Mouse (Mus musculus): ENCODE measurements around the gene Cenpl. TPM values are rescaled to one million over a fixed set of nuclear protein-coding genes. Genes with fewer than 3 reads are reported as not detected.

Gene Cenpl
- polyA plus RNA-seq, 1 experiment from 2014 or later: 38.8 TPM

DNA sequence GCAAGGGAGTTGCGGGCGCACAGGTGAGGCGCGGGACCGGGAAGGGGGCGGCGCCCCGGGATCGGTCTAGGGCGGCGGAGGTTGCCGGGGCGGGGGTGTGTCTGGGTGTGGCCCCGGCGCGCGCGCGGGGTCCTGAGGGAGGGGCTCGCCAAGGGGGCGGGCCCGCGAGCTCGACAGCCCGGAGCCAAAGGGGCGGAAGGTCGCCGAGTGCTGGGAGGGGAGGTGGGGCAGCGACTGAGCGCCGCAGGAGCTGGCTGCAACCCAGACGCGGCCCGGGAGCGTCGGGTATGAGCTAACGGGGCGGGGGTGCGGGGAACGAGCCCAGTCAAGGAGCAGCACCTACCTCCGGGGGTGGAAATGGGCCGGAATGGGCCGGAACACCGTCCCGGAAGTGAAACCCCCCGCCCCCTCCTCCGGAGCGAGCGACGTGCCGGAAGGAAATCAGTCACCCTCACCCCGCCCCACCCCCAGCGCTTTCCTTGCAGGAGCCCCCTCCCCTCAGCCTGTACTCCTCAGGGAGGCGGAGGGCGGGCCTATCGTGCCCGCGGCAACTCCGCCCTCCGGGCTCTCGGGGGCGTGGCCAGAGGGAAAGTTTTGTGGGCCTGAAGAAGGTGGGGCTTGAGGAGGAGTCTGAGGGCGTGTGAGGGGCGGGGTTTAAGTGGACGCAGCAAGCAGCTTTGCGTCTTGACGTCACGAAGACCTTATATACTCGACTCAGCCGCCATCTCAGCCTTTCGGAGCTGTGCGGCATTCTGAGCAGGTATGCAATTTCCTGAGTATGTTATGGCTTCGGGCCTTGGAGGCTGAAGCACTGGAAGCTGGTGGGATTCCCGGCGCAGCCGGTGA lies 35.9 kb upstream of the Cenpl start, which contains the start of gene Zbtb37:
Gene Zbtb37 (minus strand): TSS at position 415 of the 846 bp plus-strand sequence.
- H3K4me3 ChIP-seq (ENCODE audit: low read depth, low read length): peak within 1 kb of the TSS; percentile 62
- WGBS: 0% methylated on average over 39 of the region's 76 CpGs
- no peaks in the 10 kb centered on the region for H3K36me3 ChIP-seq (ENCODE audit: control insufficient read depth, insufficient read depth, low read length)
- ATAC-seq (ENCODE audit: low FRiP score) (peak; percentile 95), DNase-seq (ENCODE audit: low spot score) (peak; percentile 100)
- peak within 1 kb of the TSS; percentile 76 for H3K4me2 ChIP-seq (replicated peaks; ENCODE audit: low read depth, low read length)
- no peaks in the 10 kb centered on the region for H3K9me3 ChIP-seq (ENCODE audit: control insufficient read depth, low read length)
- no peaks in the 10 kb centered on the region for H3K27me3 ChIP-seq (ENCODE audit: control insufficient read depth, insufficient read depth, low read length)
- no peaks in the 10 kb centered on the region for H3K4me1 ChIP-seq (replicated peaks; ENCODE audit: control insufficient read depth, insufficient read depth, low read length)
- H3K9ac ChIP-seq (ENCODE audit: low read depth, low read length): peak within 1 kb of the TSS; percentile 91
- peak within 1 kb of the TSS; percentile 82 for H3K27ac ChIP-seq (ENCODE audit: low read depth, low read length)

DNA sequence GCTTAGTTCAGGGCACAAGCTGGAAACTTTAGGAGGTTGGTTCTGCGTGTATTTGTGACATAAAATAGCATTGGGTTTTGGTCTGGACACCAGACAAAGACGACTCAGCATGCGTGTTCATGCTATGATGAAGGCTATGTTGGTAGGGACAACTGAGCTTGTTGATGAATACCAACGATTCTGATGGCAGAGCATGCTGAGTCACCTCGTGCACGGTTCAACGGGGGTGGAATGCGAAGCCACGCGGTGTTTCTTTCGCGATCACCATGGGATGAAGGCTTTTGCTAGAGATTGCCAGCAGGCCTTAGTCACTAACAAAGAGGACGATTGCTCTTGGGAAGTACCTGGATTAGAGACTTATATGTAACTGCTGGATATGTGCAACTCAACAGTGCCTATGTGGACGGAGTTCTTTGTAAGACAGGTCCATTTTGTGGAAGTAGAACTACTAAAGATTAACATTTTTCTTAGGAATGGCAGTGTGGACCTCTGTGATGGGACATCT lies 35.2 kb upstream of the Cenpl start:
- Histone ChIP-seq H3K4me2 (replicated peaks; ENCODE audit: low read depth, low read length) (peak overlapping the region; percentile 76), H3K4me3 (ENCODE audit: low read depth, low read length) (peak overlapping the region; percentile 62), H3K9me3 (ENCODE audit: control insufficient read depth, low read length) (no peaks in the 10 kb centered on the region), H3K27ac (ENCODE audit: low read depth, low read length) (peak overlapping the region; percentile 82), H3K36me3 (ENCODE audit: control insufficient read depth, insufficient read depth, low read length) (no peaks in the 10 kb centered on the region), H3K27me3 (ENCODE audit: control insufficient read depth, insufficient read depth, low read length) (no peaks in the 10 kb centered on the region), H3K9ac (ENCODE audit: low read depth, low read length) (peak overlapping the region; percentile 91), H3K4me1 (replicated peaks; ENCODE audit: control insufficient read depth, insufficient read depth, low read length) (no peaks in the 10 kb centered on the region)
- DNase-seq (ENCODE audit: low spot score) (no peak), ATAC-seq (ENCODE audit: low FRiP score) (peak; percentile 40)
- under 1% methylated on average over 14 of the region's 14 CpGs for WGBS

DNA sequence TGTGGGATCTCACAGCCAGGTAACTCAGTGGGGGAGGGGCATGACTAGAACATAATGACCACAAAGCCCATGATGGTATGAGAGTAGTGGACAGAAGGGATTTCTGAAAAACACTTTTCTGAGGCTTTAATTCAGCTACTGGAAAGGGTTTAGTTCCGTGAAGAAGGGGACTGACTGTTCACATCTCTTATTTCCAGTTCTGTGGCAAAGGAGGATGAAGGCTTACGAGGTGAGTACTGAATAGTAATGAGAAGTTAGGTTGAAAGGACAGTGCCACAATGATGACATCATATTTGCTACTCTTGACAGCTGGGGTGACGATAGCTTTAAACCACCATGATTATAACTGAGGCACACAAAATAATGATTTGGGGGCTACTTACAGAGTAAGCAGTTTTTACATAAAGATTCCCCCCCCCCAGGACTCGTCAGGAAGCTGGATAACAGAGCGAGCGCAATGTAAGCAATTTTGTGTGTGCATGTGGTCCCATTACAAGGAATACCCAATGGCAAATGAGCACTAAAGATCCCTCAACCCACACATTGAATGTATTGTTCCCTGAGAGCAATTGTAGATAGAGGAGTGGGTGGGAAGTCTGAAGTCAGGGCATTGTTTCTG lies 34.6 kb upstream of the Cenpl start:
- H3K9ac ChIP-seq (ENCODE audit: low read depth, low read length): peak overlapping the region; percentile 91
- ATAC-seq (ENCODE audit: low FRiP score) (no peak), DNase-seq (ENCODE audit: low spot score) (peak; percentile 52)
- H3K27ac ChIP-seq (ENCODE audit: low read depth, low read length): peak overlapping the region; percentile 82
- peak overlapping the region; percentile 76 for H3K4me2 ChIP-seq (replicated peaks; ENCODE audit: low read depth, low read length)
- no peaks in the 10 kb centered on the region for H3K9me3 ChIP-seq (ENCODE audit: control insufficient read depth, low read length)
- H3K4me3 ChIP-seq (ENCODE audit: low read depth, low read length): peak overlapping the region; percentile 62
- no peaks in the 10 kb centered on the region for H3K36me3 ChIP-seq (ENCODE audit: control insufficient read depth, insufficient read depth, low read length)
- no peaks in the 10 kb centered on the region for H3K4me1 ChIP-seq (replicated peaks; ENCODE audit: control insufficient read depth, insufficient read depth, low read length)
- no peaks in the 10 kb centered on the region for H3K27me3 ChIP-seq (ENCODE audit: control insufficient read depth, insufficient read depth, low read length)
- 0% methylated on average over 6 of the region's 6 CpGs for WGBS

- Histone ChIP-seq H3K27ac (ENCODE audit: low read depth, low read length) (peak overlapping the region; percentile 82), H3K36me3 (ENCODE audit: control insufficient read depth, insufficient read depth, low read length) (no peaks in the 10 kb centered on the region), H3K9me3 (ENCODE audit: control insufficient read depth, low read length) (no peaks in the 10 kb centered on the region), H3K4me1 (replicated peaks; ENCODE audit: control insufficient read depth, insufficient read depth, low read length) (no peaks in the 10 kb centered on the region), H3K4me3 (ENCODE audit: low read depth, low read length) (peak overlapping the region; percentile 62), H3K27me3 (ENCODE audit: control insufficient read depth, insufficient read depth, low read length) (no peaks in the 10 kb centered on the region), H3K9ac (ENCODE audit: low read depth, low read length) (peak overlapping the region; percentile 91), H3K4me2 (replicated peaks; ENCODE audit: low read depth, low read length) (peak overlapping the region; percentile 76)
- no peak for ATAC-seq (ENCODE audit: low FRiP score)
- DNase-seq (ENCODE audit: low spot score): no peak
- whole genome bisulfite sequencing: 0% methylated on average over 5 of the region's 5 CpGs
Observed at GRCm38 (mm10) chr1:161036411-161036841, 34.1 kb upstream of the Cenpl start.

DNA sequence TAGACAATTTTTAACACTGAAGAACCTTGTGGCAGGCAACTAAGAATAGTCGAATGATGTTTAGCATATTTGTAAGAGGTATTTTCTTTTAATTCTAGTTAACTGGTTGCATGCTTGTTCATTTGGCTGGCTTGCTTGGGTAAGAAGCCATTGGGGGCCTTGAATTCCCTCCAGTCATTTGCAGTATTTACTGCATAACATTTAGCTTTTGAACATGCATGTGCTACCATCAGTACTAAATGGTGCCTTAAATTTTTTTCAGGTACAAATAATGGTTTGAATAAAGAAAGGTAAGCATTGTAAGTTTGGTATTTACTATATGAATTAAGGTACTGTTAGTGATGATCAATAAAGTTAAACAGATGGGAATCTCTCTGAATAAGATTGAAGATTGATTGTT lies 33.5 kb upstream of the Cenpl start:
- WGBS: 0% methylated on average over 1 of the region's 1 CpGs
- Histone ChIP-seq H3K27me3 (ENCODE audit: control insufficient read depth, insufficient read depth, low read length) (no peaks in the 10 kb centered on the region), H3K4me2 (replicated peaks; ENCODE audit: low read depth, low read length) (peak overlapping the region; percentile 76), H3K9ac (ENCODE audit: low read depth, low read length) (peak overlapping the region; percentile 91), H3K4me1 (replicated peaks; ENCODE audit: control insufficient read depth, insufficient read depth, low read length) (no peaks in the 10 kb centered on the region), H3K9me3 (ENCODE audit: control insufficient read depth, low read length) (no peaks in the 10 kb centered on the region), H3K36me3 (ENCODE audit: control insufficient read depth, insufficient read depth, low read length) (no peaks in the 10 kb centered on the region), H3K27ac (ENCODE audit: low read depth, low read length) (peak overlapping the region; percentile 82; the same call in 1 of the 2 replicates), H3K4me3 (ENCODE audit: low read depth, low read length) (peak overlapping the region; percentile 62)
- no peak for ATAC-seq (ENCODE audit: low FRiP score)
- DNase-seq (ENCODE audit: low spot score): peak; percentile 3

DNA sequence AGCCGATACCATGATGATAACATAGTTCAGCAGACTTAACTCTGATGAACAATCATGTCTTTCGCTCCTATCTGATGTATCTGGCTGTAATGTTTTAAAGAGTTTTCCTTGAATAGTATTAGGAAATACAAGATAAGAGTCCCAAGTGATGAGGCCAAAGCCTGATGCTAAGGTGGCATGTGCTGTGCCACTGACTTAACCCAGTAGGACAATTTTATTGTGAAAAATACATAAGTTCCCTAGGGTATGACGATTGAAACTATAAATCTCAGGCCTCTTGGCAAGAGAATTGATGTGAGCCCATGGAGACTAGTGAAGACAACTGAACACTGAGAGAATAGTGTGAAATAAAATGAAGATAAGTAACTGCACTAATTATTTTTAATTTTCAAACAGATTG lies 32.9 kb upstream of the Cenpl start:
- no peaks in the 10 kb centered on the region for H3K4me1 ChIP-seq (replicated peaks; ENCODE audit: control insufficient read depth, insufficient read depth, low read length)
- no peaks in the 10 kb centered on the region for H3K36me3 ChIP-seq (ENCODE audit: control insufficient read depth, insufficient read depth, low read length)
- no peaks in the 10 kb centered on the region for H3K27me3 ChIP-seq (ENCODE audit: control insufficient read depth, insufficient read depth, low read length)
- no peak overlapping the region; the same call in 1 of the 2 replicates for H3K9ac ChIP-seq (ENCODE audit: low read depth, low read length)
- H3K4me2 ChIP-seq (replicated peaks; ENCODE audit: low read depth, low read length): peak overlapping the region; percentile 76
- no peak for ATAC-seq (ENCODE audit: low FRiP score)
- DNase-seq (ENCODE audit: low spot score): peak; percentile 5
- H3K9me3 ChIP-seq (ENCODE audit: control insufficient read depth, low read length): no peaks in the 10 kb centered on the region
- no peak overlapping the region for H3K27ac ChIP-seq (ENCODE audit: low read depth, low read length)
- peak overlapping the region; percentile 6; the same call in 1 of the 2 replicates for H3K4me3 ChIP-seq (ENCODE audit: low read depth, low read length)
- 39% methylated on average over 3 of the region's 3 CpGs for WGBS

DNA sequence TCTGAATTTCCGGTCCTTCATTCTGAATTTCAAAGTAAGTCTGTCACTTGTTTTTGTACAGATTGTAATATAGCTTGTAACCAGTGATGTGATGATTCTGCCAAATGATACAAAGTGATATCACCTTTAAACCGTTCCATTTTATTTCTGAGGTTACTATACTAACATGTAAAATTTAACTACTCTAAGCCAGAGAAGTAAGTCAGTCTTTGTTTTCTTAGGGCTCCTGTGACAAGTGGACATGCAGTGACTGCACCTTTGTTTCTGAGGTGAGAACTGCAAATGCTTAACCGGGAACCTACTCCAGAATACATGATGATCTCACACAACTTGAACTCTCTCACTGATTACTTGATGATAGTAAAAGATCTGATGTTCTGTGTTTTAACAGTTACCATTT lies 32.5 kb upstream of the Cenpl start:
- Histone ChIP-seq H3K9ac (ENCODE audit: low read depth, low read length) (no peak overlapping the region), H3K36me3 (ENCODE audit: control insufficient read depth, insufficient read depth, low read length) (no peaks in the 10 kb centered on the region), H3K27me3 (ENCODE audit: control insufficient read depth, insufficient read depth, low read length) (no peaks in the 10 kb centered on the region), H3K9me3 (ENCODE audit: control insufficient read depth, low read length) (no peaks in the 10 kb centered on the region), H3K4me1 (replicated peaks; ENCODE audit: control insufficient read depth, insufficient read depth, low read length) (no peaks in the 10 kb centered on the region), H3K4me2 (replicated peaks; ENCODE audit: low read depth, low read length) (no peak overlapping the region), H3K27ac (ENCODE audit: low read depth, low read length) (no peak overlapping the region), H3K4me3 (ENCODE audit: low read depth, low read length) (no peak overlapping the region)
- ATAC-seq (ENCODE audit: low FRiP score) (no peak), DNase-seq (ENCODE audit: low spot score) (no peak)
- WGBS: 45% methylated on average over 3 of the region's 3 CpGs

GRCm38 (mm10) chr1:161038968-161039721 lies 31.4 kb upstream of the Cenpl start:
- H3K4me2 ChIP-seq (replicated peaks; ENCODE audit: low read depth, low read length): no peak overlapping the region
- DNase-seq (ENCODE audit: low spot score) (peak; percentile 30), ATAC-seq (ENCODE audit: low FRiP score) (no peak)
- H3K9ac ChIP-seq (ENCODE audit: low read depth, low read length): no peak overlapping the region
- H3K27me3 ChIP-seq (ENCODE audit: control insufficient read depth, insufficient read depth, low read length): no peaks in the 10 kb centered on the region
- no peaks in the 10 kb centered on the region for H3K4me1 ChIP-seq (replicated peaks; ENCODE audit: control insufficient read depth, insufficient read depth, low read length)
- H3K36me3 ChIP-seq (ENCODE audit: control insufficient read depth, insufficient read depth, low read length): no peaks in the 10 kb centered on the region
- no peak overlapping the region for H3K4me3 ChIP-seq (ENCODE audit: low read depth, low read length)
- no peak overlapping the region for H3K27ac ChIP-seq (ENCODE audit: low read depth, low read length)
- WGBS: 15% methylated on average over 3 of the region's 3 CpGs
- H3K9me3 ChIP-seq (ENCODE audit: control insufficient read depth, low read length): no peaks in the 10 kb centered on the region

Data from hindbrain, embryonic 11.5 days (tissue).